Mouse (Mus musculus): Measurements from ENCODE around the gene Ripk3. TPM values are rescaled to one million over a fixed set of nuclear protein-coding genes. Genes with fewer than 3 reads are reported as not detected.
A peak's percentile ranks its signal among the peaks of the same experiment; 100 is the strongest.

Gene Ripk3
- polyA plus RNA-seq, 1 experiment: 0.68 TPM

GRCm38 (mm10) chr14:55795380-55796163, 6.9 kb upstream of the Ripk3 start:
- DNase-seq (ENCODE audit: extremely low spot score in 1 of 2, low spot score in 1 of 2): no peak

- no peak for DNase-seq (ENCODE audit: extremely low spot score in 1 of 2, low spot score in 1 of 2)
These were observed 5.3 kb upstream of the Ripk3 start for GRCm38 (mm10) chr14:55793946-55794345.

- no peak for DNase-seq (ENCODE audit: extremely low spot score in 1 of 2, low spot score in 1 of 2)
These were observed 4.8 kb upstream of the Ripk3 start for GRCm38 (mm10) chr14:55793461-55793860.

- DNase-seq (ENCODE audit: extremely low spot score in 1 of 2, low spot score in 1 of 2): no peak
These were observed 934 bp downstream of the Ripk3 start for GRCm38 (mm10) chr14:55787731-55788130.

GRCm38 (mm10) chr14:55785195-55785594, 3.5 kb downstream of the Ripk3 start:
- DNase-seq (ENCODE audit: extremely low spot score in 1 of 2, low spot score in 1 of 2): no peak

- DNase-seq (ENCODE audit: extremely low spot score in 1 of 2, low spot score in 1 of 2): no peak
These were observed 4.8 kb downstream of the Ripk3 start, which contains the start of gene Adcy4 for GRCm38 (mm10) chr14:55783958-55784235. TSS of gene Adcy4 (minus strand) at chr14:55784095.

GRCm38 (mm10) chr14:55783171-55783957, 5.3 kb downstream of the Ripk3 start:
- DNase-seq (ENCODE audit: extremely low spot score in 1 of 2, low spot score in 1 of 2): no peak

- DNase-seq (ENCODE audit: extremely low spot score in 1 of 2, low spot score in 1 of 2): no peak
These were observed 6.2 kb downstream of the Ripk3 start for GRCm38 (mm10) chr14:55782361-55782960.

- peak in 1 of 2 experiments; percentile 76 for DNase-seq (ENCODE audit: extremely low spot score in 1 of 2, low spot score in 1 of 2)
These were observed 7.4 kb downstream of the Ripk3 start for GRCm38 (mm10) chr14:55781310-55781709.

- no peak for DNase-seq (ENCODE audit: extremely low spot score in 1 of 2, low spot score in 1 of 2)
These were observed 7.9 kb downstream of the Ripk3 start for GRCm38 (mm10) chr14:55780736-55781135.

GRCm38 (mm10) chr14:55779656-55780055, 9.0 kb downstream of the Ripk3 start:
- no peak for DNase-seq (ENCODE audit: extremely low spot score in 1 of 2, low spot score in 1 of 2)

- no peak for DNase-seq (ENCODE audit: extremely low spot score in 1 of 2, low spot score in 1 of 2)
These were observed 10.0 kb downstream of the Ripk3 start for GRCm38 (mm10) chr14:55778686-55779085.

GRCm38 (mm10) chr14:55777806-55778205, 10.9 kb downstream of the Ripk3 start:
- DNase-seq (ENCODE audit: extremely low spot score in 1 of 2, low spot score in 1 of 2): no peak

GRCm38 (mm10) chr14:55777176-55777575, 11.5 kb downstream of the Ripk3 start:
- DNase-seq (ENCODE audit: extremely low spot score in 1 of 2, low spot score in 1 of 2): no peak

- no peak for DNase-seq (ENCODE audit: extremely low spot score in 1 of 2, low spot score in 1 of 2)
These were observed 12.0 kb downstream of the Ripk3 start for GRCm38 (mm10) chr14:55776711-55777110.

- DNase-seq (ENCODE audit: extremely low spot score in 1 of 2, low spot score in 1 of 2): no peak
These were observed 19.5 kb downstream of the Ripk3 start for GRCm38 (mm10) chr14:55769087-55769703.

GRCm38 (mm10) chr14:55768555-55768954, 20.1 kb downstream of the Ripk3 start:
- no peak for DNase-seq (ENCODE audit: extremely low spot score in 1 of 2, low spot score in 1 of 2)

- peak in 1 of 2 experiments; percentile 37 for DNase-seq (ENCODE audit: extremely low spot score in 1 of 2, low spot score in 1 of 2)
These were observed 20.9 kb downstream of the Ripk3 start for GRCm38 (mm10) chr14:55767519-55768414.

GRCm38 (mm10) chr14:55765696-55766095, 23.0 kb downstream of the Ripk3 start, which contains the start of gene Ltb4r1:
TSS of gene Ltb4r1 (plus strand) at chr14:55765962.
- DNase-seq (ENCODE audit: extremely low spot score in 1 of 2, low spot score in 1 of 2): no peak

- DNase-seq (ENCODE audit: extremely low spot score in 1 of 2, low spot score in 1 of 2): no peak
These were observed 25.5 kb downstream of the Ripk3 start for GRCm38 (mm10) chr14:55763166-55763565.
